Mouse (Mus musculus) thymus, postnatal 4 days (tissue): ENCODE results near the gene Kif1a.
"Not testable (repeated sequence)": the region's sequence is repeated elsewhere in the genome, so short reads cannot be mapped to it uniquely, and the experiment has no call there.

ENCODE experiments used
- DNase-seq: peaks from one replicate; pipeline ENCODE4 v3.0.0; 2021

The Kif1a gene

DNA sequence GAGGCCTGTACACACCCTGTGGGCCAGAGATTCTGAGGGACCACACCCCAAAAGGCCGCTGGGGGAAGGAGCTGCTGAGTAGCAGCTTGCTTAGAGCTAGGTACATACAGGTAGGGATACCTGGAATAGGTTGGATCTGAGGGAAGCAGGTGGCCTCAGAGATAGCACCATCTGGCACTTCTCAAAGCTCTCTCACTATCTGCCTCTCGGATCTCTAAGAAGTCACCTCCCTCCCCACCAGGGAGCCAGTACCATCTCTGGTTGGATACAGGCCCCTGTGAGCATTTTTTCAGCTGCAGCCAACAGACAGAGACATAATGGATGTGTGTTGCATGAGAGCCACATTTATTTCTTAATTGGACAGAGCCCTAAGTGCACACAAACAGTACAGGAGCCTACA lies 86.6 kb downstream of the Kif1a start:
- DNase-seq, result no peak

DNA sequence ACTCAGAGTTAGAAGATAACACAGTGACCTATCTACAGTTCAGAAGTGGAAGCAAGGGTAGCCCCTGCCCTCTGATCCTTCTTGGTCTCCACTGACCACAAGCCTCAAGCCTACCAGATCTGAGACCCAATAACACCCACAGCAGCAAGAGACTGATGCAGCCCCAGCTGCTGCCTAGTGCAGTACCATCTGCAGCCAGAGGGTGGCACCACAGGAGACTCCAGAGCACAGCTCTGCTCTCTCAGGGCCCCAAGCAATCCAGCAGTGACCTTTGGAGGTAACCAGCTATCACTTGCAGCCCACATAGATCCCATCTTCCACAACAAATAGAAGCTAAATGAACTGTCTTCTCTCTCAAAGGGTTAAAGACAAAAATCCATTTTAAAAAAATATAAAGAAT lies 87.3 kb downstream of the Kif1a start:
- DNase-seq, result peak; percentile 87

DNA sequence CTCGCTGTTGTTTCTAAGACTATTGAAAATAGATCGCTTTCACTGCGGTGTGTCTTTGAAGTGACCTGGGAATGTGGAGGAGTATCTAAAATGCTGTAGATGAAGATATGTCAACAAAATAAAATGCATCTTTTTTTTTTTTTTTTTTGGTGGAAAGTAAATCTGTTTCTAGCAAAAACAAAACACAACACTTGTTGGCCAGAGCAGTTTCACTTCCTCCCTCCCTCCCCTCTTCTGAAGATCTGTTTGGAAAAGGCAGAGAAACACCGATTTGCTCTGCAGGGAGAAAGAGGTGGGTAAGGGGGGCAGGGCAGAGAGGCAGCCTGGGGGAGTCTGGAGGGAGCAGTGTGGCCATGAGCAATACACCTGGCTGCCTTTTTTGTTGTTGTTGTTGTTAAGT lies 88.4 kb downstream of the Kif1a start:
- DNase-seq, result no peak

DNA sequence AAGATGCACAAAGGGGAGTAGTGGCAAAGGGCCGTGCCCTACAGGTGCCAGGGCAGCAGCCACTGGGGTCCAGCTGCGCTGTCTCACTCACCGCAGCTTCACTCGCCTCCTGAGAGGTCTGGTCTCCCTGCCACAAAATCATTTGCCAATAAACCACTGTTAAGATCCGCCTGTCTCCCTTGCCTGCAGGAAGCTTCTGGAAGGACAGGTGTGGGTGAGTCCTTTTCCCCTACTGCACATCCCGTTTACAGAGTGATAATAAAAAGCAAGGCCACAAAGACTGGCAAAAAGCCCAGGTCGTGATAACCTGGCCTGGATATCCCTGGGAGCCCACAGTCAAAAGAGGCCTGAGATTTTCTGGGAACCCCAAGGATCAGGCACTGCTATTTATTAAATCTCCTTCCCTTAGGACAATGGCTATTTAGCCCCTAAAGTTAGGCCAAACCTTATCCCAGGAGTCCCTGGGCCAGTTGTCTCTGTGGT lies 89.6 kb downstream of the Kif1a start:
- no peak for DNase-seq

DNA sequence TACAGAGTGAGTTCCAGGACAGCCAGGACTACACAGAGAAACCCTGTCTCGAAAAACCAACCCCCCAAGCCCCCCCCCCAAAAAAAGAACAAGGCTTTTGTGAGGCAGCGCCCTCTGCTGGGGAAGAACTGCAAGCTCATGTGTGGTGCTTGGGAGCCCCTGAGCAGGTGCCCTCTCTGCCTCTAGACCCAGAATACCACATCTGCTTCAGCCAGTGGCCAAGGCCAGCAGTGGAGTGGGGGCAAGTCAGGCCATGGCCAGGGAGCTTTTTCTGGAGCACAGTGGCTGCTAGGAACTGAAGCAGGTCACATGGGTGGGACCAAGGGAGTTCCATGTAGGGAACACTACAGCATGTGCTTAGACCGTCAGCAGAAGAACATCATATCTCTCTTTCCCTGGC lies 91.0 kb downstream of the Kif1a start:
- DNase-seq, result peak; percentile 60

DNA sequence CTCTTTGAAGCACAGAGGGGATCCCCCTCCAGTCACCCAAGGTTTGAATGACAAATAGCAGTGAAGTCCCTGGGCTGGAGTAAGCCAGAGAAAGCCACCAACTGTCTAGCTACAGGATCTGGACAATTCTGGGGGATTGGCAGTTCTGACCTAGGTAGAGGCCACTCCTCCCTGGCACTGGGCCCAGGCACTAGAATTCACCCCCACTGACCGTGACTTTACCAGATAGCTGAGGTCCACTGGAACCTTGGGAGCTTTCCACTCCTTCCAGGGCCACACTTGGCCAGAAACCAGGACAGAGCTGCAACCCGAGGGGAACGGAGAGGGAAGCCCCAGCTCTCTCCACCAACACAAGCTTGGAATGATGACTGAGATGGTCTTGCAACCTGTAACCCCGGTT lies 92.6 kb downstream of the Kif1a start:
- no peak for DNase-seq

DNA sequence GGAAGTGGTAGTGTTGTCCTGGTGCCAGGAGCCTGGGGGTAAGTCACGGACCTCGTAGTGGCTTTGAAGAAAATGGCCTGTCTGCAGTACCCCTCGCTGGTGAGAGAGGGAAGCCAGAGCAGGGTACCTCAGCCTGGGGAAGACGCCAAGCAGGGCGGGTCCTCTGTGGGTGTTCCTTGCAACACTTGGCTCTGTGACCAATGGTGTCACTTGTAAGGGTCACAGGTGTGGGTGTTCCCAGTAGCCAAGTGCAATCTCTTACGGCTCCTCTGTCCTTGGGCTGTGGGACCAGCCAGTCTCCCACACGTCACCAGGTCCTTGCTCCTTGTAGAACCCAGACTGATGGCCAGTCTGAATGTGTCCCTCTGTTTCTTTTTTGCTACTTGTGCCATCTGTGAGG lies 95.7 kb downstream of the Kif1a start, which contains the start of gene Aqp12:
Aqp12 (plus strand) TSS at position 274 of the 400 bp plus-strand sequence.
- no peak for DNase-seq

DNA sequence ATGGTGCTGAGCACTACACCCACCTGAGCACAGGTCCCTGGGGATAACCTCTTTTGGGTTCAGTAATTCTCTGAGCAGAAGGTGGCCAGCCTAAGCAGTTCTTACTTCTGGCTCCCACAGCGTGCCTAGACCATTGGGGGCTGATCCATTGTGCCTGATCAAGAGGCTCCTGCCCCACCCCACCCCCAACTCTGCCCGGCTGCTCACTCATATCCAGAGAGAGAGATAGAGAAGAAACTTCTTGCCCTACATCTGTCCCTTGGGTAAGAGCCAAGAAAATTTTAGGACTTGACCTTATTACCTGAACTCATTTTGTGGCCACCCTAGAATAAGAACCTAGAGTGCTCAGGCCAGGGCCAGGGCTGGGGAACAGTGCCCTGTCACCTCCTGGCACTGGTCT lies 108.9 kb downstream of the Kif1a start:
- DNase-seq, result no peak

DNA sequence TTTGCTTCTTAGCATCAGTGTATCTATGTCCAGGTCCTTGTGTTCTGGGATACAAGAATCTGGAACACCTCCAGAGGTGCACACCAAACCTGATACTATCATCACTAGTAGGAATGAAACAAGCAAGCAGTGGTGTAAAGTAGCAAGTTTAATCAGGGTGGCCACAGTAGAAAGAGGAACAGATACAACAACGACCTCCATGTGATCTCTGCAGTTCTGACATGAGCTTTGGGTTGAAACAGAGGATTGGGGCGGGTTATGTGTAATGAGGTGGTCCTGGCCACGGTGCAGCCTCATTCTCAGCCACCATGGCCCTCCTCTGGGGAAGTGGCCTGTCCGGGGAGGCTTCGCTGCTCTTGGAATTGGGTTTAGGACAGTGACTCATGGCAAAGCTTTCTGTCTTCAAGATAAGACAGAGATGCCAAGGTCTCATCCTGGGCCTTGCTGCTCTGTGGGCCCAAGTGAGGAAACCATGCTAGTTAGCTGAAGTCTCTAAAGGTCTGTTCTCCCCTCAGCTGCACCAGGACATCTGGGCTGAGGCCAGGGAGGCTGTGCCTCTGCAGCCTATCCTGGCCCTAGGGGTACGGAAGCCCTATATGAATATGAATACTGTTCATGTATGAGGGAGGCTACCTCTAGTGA lies 109.4 kb downstream of the Kif1a start:
- no peak for DNase-seq

DNA sequence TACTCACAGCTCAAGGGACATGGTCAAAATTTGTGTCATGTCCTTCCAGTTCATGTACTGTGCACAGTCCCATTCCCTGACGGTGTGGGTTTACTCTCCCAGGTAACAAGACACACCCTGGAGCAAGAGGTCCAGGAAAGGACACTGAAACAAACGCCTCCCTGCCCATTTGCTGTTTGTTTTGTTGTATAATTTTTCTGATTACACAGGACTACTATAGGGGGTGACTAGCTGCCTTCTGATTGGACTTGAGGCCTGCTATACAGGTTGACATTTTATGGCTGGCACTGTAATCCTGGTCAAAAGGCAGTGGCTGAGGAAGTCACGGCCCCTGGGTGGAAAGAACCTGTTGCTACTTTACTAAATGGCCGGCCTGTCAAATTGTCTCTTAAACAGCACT lies 111.9 kb downstream of the Kif1a start:
- DNase-seq, result no peak

DNA sequence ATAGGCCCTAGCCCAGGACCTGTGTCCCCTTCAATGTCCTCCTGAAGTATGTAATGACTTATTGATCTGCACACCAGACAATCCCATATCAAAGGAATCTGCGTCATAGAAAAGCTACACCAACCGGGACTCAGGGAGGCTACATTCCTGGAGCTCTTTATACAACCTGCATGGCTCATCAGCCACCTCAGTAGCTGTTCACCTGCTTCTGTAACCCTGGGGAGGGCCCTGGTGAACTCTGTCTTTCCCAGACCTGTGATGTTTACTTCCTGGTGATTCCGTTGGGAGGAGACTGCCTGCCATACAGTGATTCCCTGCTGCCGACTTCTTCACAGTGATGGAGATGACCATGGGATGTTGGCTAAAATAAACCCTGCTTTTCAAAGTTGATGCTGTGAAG lies 112.9 kb downstream of the Kif1a start:
- DNase-seq, result no peak

DNA sequence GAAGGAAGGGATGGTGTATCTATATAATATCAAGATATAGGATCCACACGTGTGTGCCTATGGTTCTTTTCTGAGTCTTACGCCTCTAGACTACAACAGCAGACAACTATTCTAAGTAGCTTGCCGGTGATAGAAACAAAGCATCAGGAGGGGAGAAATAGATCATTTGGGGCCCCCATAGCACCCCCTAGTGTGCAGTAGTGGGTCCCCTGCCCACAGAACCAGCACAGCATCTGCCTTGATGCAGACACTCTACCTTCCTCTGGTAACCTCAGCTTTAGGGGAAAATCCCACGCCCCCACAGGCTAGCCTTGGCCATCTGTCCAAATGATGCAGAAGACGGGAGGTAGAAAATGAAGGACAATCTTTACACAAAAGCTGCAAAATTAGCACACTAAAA lies 116.8 kb downstream of the Kif1a start:
- peak; percentile 36 for DNase-seq

DNA sequence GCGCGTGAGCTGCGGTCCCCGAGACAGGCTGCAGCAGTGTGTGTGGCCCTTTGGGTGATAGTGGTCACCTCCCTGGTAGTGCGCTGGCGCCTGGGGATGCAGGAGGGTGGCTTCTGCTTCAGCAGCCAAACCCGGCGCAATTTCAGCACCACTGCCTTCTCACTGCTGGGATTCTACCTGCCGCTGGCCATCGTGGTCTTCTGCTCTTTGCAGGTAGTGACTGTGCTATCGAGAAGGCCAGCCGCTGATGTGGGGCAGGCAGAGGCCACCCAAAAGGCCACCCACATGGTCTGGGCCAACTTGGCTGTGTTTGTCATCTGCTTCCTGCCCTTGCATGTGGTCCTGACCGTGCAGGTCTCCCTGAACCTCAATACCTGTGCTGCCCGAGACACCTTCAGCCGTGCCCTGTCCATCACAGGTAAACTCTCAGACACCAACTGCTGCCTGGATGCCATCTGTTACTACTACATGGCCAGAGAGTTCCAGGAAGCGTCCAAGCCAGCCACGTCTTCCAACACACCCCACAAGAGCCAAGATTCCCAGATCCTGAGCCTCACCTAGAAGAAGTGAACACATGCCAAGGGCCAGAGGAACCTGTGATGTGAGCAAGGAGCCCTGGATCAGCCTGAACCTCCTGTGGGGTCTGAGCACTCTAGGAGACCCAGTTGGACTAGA lies 118.7 kb downstream of the Kif1a start:
- DNase-seq, result no peak

DNA sequence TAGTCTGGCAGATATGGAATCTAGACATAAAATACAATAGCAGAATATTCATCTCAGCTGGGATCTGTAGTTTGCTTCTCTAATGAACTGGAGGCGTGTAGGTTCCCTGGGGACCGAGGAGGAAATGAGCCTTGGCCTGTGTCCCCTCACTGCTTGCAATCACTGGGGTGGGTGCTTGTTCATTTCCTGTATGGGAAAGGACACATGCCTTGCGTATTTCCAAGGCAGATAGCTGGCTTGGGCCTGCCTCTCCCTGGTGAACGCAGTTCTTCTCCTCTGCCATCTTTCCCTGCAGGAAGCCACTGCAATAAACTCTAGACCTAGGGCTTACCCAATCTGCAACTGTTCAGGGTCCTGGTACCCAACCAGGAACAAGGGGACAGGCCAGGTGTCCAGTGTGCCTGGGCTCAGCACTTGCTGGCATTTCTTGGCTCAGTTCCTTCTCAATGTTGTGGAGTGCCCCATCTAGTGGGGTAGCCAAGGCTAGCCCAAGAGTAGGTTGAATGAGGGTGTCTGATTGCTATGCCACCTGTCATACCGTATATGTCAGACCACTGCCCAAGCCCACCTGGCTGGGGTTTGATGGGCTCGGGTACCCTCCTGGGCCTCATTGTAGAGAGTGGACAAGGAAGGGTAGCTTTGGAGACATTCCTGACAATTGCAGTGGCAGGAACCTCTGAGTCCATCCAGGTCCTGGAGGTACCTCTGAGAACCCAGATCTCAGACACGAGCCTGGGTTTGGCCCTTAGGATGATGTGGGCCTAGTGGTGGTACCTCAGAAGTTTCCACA lies 120.5 kb downstream of the Kif1a start:
- DNase-seq, result no peak

DNA sequence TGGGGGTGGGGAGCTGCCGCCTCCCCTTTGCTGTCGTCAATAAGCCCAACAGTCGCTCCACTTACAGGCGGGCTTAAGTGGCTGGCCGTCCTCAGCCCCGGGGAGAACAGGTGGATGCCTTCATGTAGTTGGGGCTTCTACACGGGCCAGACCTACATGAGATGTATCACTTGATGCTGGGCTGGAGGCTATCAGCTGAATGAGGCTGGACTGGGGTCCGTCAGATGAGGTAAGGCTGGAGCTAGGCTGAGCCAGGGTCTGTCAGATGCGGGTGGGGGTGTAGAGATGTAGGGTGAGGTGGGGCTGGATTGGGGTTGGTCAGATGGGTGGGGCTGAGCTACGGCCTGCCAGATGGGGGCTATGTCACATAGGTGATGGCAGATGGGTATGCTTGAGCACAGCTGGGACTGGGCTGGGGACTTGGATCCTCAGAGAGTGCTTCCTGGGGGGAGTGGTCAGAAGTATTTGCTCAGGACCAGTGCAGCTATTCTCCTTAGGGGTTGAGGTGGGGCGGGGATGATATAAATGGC lies 122.6 kb downstream of the Kif1a start:
- DNase-seq, result no peak

DNA sequence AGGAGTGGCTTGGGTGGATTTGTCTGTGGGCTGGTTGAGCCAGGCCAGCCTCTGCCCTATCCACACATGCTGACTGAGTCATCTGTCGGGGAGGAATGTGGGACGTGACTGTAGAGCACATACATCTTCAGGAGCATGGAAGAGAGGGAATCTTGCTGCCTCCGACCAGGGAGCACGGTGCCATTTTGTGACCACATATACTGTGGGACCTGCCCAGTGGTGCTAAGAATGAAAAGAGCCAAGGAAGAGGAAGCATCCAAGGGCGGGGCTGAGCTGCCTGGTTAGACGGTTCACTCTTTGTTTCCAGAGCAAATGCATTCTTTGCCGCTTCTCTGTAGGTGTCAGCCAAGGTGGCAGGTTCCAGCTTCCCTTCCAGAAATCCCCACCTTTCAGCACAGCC lies 123.1 kb downstream of the Kif1a start:
- DNase-seq, result no peak

DNA sequence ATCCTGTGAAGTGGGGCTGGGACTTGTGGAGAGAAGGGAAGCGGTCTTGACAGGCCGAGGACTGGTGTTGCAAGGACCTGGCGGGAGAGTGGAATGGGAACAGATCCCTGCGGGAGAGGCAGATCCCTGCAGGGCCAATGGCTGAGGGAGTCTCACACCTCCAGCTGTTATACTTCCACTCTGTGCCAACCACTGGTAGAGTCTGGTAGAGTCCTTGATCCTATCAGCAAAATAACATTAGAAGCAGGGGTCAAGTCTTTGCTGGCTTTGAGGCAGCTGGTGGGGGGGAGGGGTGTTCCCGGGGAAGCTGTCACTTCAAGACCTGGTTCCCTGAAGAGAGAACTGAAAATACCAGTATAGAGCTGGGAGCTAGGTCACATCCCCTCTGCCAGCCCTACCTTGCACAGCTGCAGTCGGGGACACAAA lies 125.6 kb downstream of the Kif1a start:
- DNase-seq, result no peak

DNA sequence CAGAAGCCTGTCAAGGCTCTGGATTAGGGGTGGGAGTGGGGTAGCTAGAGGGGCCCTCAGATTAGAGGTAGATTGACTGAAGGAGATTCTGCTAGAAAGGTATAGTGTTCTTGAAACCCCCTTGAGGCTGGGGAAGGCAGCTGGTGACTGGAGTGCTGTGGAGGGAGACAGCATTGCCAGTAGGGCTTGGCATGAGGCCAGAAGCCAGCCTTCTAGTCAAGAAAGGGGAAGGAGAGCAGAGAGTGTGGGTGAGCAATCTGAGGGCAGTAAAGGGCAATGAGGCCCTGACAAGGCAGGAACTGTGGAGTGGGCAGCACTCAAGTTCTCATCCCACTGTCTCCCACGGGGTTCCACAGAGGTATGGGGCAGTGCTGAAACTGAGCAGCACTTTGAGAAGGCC lies 128.9 kb downstream of the Kif1a start:
- peak; percentile 23 for DNase-seq

DNA sequence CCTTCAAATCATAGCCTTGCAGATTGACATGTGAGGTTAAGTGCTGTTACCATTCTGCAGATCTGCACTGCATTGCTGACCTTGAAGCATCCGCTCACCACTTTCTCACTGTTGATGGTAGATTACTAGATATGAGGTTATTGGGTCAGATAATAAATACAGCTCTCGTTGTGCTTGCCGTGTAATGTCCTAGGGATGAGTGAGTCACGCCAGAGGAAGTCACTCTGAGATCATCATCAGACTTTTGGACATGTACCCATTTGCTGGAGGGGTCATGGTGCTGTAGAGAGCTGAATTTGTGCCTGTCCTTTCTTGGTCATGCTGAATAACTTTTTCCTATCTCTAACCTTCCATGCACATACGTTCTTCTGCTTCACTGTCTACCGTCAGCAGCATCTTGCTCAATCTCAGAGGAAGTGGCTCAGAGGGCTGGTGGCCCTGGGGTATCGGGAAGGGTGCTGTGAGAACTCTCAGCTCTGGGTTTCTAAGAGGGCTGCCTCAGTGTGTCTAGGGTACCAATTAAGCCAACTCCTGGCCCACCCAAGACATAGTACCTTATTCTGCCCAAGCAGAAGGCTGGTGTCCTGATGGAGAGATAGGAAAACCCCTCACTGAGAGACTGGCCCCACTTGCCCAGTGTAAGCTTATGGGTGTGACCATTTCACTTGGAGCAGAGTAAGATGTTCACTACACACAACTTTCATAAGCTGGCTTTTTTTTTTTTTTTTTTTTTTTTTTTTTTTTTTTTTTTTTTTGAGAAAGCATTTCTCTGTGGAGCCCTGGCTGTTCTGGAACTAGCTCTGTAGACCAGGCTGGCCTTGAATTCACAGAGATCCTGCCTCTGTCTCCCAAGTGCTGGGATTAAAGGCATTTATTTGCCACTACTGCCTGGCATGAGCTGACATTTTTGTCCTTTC lies 129.6 kb downstream of the Kif1a start:
- no peak for DNase-seq

DNA sequence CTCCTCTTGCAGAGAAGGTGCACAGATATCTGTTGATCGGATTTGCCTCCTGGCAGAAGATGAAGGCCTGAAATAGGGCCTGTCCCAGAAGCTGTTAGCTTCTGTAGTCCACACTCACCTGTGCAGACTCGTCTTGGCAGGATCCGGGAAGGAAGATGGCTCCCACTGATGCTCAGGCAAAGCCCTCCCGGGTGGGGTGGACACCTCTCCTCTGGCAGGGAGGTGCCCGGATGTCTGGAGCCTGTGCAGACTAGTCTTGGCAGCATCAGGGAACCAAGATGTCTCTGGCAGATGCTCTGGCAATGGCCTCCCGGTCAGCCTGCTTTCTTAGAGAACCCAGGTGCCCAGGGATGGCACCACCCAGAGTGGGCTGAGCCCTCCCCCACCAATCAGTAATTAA lies 131.0 kb downstream of the Kif1a start:
- not testable (repeated sequence) for DNase-seq
